Mouse (Mus musculus): ENCODE data around the gene Abca5. TPM values are rescaled to one million over a fixed set of nuclear protein-coding genes. Genes with fewer than 3 reads are reported as not detected.

Gene Abca5
- polyA plus RNA-seq (2015; fragmentation: Nextera tagmentation; extraction: Ambion mirVana), result 4.4 and 5.6 TPM in 2 replicates

GRCm38 (mm10) chr11:110337289-110338245 is at the start of gene Abca5:
Gene Abca5, minus strand, starts transcription at chr11:110337716.

DNA sequence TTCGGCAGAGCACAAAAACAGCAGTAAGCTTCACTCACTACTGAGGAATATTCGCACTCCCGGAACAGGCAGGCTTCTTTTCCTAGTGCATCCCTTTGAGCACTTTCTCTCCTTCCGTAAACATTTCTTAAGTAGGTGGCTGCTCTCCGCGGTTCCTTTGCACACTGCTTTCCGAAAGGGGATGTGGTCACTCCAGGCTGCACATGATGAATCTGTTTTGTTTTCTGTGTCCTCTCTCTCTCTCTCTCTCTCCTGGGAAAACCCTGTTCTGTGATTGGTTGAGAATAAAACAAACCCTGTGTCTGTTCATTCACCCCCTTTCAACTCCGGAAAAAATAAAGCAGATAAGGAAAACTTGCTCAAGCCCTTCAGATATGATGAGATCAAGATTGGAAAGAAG is 86.0 kb downstream of the Abca5 start, which contains the start of gene Abca6:
Gene Abca6 (minus strand): TSS at position 243 of the 400 bp plus-strand sequence.

Other genes starting within 250 kb of the Abca5 start
- 9.8 and 10.8 TPM in 2 replicates for gene Abca8a, start 241.7 kb downstream of the Abca5 start, polyA plus RNA-seq (2015; fragmentation: Nextera tagmentation; extraction: Ambion mirVana)
- 6.7 and 8.8 TPM in 2 replicates for gene Abca9, start 169.5 kb downstream of the Abca5 start, polyA plus RNA-seq (2015; fragmentation: Nextera tagmentation; extraction: Ambion mirVana)
- 2.4 and 3.2 TPM in 2 replicates for gene Abca6, start 85.9 kb downstream of the Abca5 start, polyA plus RNA-seq (2015; fragmentation: Nextera tagmentation; extraction: Ambion mirVana)
- gene Map2k6, start 61.4 kb upstream of the Abca5 start, polyA plus RNA-seq (2015; fragmentation: Nextera tagmentation; extraction: Ambion mirVana), result 4.4 and 4.8 TPM in 2 replicates